Mouse (Mus musculus) bone marrow macrophage, adult 2 months (primary cell): ENCODE data around the gene Pln. TPM values are rescaled to one million over a fixed set of nuclear protein-coding genes. Genes with fewer than 3 reads are reported as not detected.

Source experiments
- H3K27ac ChIP-seq: 2 replicates; pipeline ENCODE4 v1.5.1; 2012; ENCODE audit warnings: low read depth, low read length; ENCODE audit not compliant: insufficient read depth
- H3K4me1 ChIP-seq: 2 replicates; pipeline ENCODE4 v1.6.1; 2012; ENCODE audit warnings: low read length; ENCODE audit not compliant: control insufficient read depth, insufficient read depth
- H3K4me3 ChIP-seq: 2 replicates; pipeline ENCODE4 v1.5.1; 2012; ENCODE audit warnings: mild to moderate bottlenecking, low read length, moderate library complexity; ENCODE audit not compliant: insufficient read depth
- CTCF ChIP-seq: IDR thresholded peaks from 2 replicates; pipeline ENCODE4 v1.5.1; 2012; ENCODE audit warnings: low read depth, mild to moderate bottlenecking, low read length, moderate library complexity
- POLR2A ChIP-seq: IDR thresholded peaks from 2 replicates; pipeline ENCODE4 v1.6.1; 2012; ENCODE audit warnings: mild to moderate bottlenecking, low read depth, low read length, borderline replicate concordance
- polyA plus RNA-seq: library from polyadenylated mRNA; stranded (reverse); fragments of >200 nt; gene quantifications from 2 replicates; pipeline ENCODE4 v1.2.4, GENCODE M21; 2012; ENCODE audit not compliant: missing spikeins, insufficient read depth, insufficient read length

Gene Pln
- not detected in 2 replicates for polyA plus RNA-seq

DNA sequence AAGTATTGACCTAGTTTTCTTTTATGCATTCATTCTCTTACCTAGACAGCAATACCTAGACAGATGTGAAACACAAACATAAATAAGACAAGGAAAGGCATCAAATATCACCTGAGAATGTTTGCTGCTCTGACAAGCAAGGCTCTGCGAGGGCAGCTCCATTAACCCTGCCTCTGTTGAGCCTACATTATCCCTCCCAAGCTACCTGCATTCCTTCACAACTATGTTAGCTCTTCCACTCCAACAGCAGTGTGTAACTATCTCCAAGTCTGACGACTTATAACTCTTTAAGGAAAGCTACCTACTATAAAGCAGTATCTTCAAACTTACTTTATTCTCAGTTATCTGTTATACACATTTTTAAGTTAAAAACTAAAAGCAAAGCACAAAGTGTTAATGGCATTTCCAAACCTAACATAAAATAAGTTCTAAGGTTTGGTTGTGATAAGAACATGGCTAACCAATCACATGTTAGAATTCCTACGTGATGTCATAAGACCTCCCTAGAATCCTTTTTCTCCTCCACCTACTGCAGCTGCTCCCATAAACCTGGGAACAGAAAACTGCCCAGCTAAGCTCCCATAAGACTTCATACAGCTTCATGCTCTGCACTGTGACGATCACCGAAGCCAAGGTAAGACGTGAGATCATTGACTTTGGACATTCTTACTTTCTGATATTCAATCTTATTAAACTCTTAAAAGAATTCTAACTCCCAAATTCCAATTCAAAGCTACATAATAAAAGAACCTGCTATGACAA is at the start of gene Pln:
Pln (plus strand) TSS at position 506 of the 762 bp plus-strand sequence.
- no peak within 1 kb of the TSS for H3K27ac ChIP-seq
- TF ChIP-seq POLR2A (no peak), CTCF (no peak)

DNA sequence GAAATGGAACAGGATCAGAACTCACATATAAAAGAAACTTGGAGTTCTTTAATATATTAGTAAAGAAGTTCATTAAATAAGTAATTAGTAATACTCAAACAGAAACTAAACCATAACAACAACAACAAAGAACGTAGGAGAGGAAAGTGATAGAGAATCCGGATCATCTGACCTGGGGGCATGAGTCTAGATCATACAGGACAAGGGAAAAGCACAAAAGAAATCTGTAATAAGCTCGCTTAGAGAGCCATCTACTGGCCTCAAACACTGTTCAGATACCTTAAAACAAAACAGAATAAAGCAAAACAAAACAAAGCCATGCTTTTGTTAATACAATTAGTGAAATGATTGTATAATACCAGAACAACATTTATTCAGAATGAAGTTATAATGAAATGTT is 31.6 kb upstream of the Pln start:
- no peak overlapping the region for H3K27ac ChIP-seq
- H3K4me1 ChIP-seq: no peaks in the 10 kb centered on the region
- no peak for TF ChIP-seq POLR2A
- no peak for TF ChIP-seq CTCF
- no peak overlapping the region for H3K4me3 ChIP-seq

More for the DNA sequence above, at the start of gene Pln:
- Histone ChIP-seq H3K4me1 (no peaks in the 10 kb centered on the region), H3K4me3 (no peak within 1 kb of the TSS)

DNA sequence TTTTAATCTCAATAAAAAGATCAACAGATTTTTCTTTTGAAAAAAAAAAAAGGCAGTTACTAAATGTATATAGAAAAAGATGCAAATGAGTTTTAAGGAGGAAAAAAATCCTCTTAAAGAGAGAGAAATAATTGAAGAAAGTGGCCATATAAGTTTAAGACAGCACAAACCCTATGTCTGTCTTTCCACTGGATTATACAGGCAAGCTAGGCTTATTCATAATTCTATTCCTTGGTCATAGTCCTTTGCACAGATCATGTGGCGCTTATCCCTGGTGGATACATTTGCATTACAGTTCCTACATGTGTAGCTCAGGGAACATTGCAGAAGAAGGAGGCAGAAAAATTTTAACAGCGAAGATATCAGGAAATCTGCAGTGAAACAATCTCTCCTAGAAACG is 30.8 kb upstream of the Pln start:
- no peak overlapping the region for H3K4me3 ChIP-seq
- TF ChIP-seq CTCF (no peak), POLR2A (no peak)
- no peak overlapping the region for H3K27ac ChIP-seq
- H3K4me1 ChIP-seq: no peaks in the 10 kb centered on the region

DNA sequence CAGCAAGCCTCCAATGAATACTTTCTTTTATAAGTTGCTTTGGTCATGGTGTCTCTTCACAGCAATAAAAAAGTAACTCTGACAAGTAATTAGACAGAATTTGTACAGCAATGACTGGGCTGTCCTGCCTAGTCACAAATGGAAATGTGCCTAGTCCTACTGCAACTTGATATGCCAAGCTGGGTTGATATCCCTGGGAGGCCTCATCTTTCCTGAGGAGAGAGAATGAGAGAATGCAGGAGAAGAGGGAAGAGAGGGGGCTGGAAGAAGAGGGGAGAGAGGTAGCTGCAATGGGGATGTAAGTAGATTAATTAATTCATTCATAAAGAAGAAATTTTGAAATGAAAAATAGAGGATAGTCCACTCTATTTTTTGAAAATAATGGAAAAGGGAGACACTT is 14.1 kb upstream of the Pln start:
- Histone ChIP-seq H3K4me1 (no peaks in the 10 kb centered on the region), H3K4me3 (no peak overlapping the region), H3K27ac (no peak overlapping the region)
- no peak for TF ChIP-seq CTCF
- no peak for TF ChIP-seq POLR2A

DNA sequence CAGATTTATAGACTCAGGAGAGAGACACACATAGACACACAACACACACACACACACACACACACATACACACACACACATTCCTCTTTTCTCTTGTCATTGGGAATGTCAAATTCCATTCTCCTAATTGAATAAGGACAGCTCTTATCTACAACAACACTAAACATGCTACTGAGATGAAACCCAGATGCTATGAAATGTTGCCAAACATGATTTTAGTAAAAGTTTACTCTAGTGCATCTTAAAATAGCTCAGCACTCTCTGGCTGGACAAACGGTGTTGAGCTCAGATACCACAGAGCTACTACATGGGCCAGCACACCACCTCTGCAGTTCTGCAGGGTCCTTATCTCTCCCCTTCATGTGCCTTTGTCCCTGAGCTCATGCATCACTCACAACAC is 12.8 kb upstream of the Pln start:
- H3K27ac ChIP-seq: no peak overlapping the region
- no peaks in the 10 kb centered on the region for H3K4me1 ChIP-seq
- no peak overlapping the region for H3K4me3 ChIP-seq
- TF ChIP-seq POLR2A (no peak), CTCF (no peak)

DNA sequence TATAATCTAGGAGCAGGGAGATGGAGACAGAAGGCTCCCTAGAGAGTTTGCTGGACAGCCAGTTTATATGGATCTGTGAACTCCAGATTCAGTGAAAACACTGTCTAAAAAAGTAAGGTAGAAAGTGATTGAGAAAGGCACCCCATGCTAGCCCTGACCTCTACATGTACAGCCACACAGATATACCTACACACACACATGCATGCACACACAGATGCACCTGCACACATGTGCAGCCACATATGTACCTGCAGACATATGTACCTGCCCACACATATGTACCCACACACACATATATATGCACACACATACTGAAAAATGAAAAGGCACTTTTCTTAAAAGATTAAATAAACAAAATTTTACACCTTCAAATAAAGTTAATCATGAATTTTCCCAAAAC is 11.1 kb upstream of the Pln start:
- Histone ChIP-seq H3K4me1 (no peaks in the 10 kb centered on the region), H3K4me3 (no peak overlapping the region), H3K27ac (no peak overlapping the region)
- TF ChIP-seq CTCF: no peak

DNA sequence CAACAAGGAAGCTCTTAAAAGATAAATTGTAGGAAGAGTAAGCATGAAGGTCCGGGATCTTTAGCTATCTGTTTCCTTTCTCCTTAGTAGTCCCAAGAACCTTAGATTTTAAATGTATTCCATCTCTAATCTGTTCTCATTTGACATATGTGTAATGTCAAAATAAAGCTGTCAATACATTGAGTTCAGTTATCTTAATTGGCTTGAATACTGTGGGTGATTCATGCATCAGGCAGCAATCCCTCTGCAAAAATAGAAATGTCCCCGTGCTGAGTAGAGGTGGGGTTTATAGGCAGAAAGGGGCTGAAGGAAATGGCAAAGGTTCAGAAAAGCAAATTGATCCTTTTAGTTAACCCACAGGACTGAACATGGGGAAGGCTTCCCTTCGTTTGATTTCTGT is 8.2 kb upstream of the Pln start:
- Histone ChIP-seq H3K4me3 (no peak overlapping the region), H3K27ac (no peak overlapping the region), H3K4me1 (no peaks in the 10 kb centered on the region)
- no peak for TF ChIP-seq POLR2A
- TF ChIP-seq CTCF: no peak

DNA sequence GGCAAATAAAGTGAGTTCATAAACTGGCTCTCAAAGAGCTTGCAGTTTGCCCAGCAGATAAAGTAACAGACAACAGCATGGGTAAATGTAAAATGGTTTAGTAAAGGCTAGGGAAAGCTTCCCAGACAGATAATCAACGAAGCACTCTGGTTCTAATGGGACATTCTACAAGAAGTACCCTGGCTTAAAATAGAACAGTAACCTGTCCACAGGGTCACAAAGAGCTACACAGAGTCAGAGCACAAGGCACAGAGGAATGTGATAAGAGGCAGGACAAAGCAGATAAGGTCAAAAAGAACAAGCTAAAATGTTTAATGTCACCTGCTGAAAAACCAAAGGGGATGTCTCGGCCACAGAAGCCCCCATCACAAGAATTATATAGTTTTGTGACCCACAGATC is 4.7 kb upstream of the Pln start:
- Histone ChIP-seq H3K4me1 (no peaks in the 10 kb centered on the region), H3K4me3 (no peak overlapping the region), H3K27ac (no peak overlapping the region)
- no peak for TF ChIP-seq CTCF
- no peak for TF ChIP-seq POLR2A

DNA sequence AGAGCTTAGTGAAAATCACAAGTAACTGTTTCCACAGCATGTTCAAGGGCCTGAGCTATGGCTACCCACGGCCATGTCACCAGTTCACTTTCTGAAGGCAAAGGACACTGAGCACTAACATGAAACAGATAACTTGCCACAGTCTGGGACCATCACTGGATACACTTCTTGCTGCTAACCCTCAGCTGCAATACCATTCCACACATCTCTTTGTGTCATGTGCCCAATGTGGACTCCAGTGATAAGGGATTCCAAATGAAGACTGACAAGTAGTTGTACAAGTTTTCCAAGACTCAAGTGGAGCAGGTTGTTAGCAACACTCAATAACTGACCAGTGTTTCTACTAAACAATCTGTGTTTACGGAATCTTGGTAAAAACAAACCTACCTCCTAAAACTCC is 2.2 kb upstream of the Pln start:
- Histone ChIP-seq H3K4me3 (no peak overlapping the region), H3K27ac (no peak overlapping the region), H3K4me1 (no peaks in the 10 kb centered on the region)
- TF ChIP-seq POLR2A (no peak), CTCF (no peak)

DNA sequence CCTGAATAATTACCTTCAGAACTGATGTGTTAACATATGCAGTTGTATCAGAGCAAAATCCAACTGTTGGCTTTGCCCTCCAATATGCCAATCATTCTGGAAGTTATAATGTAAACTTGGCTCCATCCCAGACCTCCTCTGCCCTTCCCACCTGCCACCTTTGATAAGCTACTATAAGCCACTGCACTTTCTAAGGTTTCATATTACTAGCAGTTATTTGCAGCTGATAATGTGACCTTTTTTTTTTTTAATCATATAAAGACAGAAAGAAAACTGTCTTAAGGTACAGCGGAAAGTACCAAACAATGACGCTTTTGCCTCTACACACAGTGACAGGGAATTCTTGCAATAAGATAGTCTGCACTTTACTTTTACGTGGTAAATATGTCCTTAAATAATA is 1.5 kb upstream of the Pln start:
- Histone ChIP-seq H3K4me3 (no peak overlapping the region), H3K4me1 (no peaks in the 10 kb centered on the region), H3K27ac (no peak overlapping the region)
- TF ChIP-seq CTCF: no peak
- TF ChIP-seq POLR2A: no peak
